Mouse (Mus musculus) myocyte (in vitro differentiated cells): ENCODE measurements around the gene Lsm2. TPM values are rescaled to one million over a fixed set of nuclear protein-coding genes. Genes with fewer than 3 reads are reported as not detected.

ENCODE experiments used
- H3K27me3 ChIP-seq: one replicate; pipeline ENCODE4 v1.6.1; 2011; ENCODE audit not compliant: control insufficient read depth, insufficient read depth, insufficient read length
- H3K36me3 ChIP-seq: one replicate; pipeline ENCODE4 v1.6.1; 2011; ENCODE audit not compliant: control insufficient read depth, insufficient read depth
- H3K4me2 ChIP-seq: one replicate; pipeline ENCODE4 v1.6.1; 2011; ENCODE audit warnings: low read depth, control low read depth
- H3K4me3 ChIP-seq: one replicate; pipeline ENCODE4 v1.5.1; 2011; ENCODE audit warnings: mild to moderate bottlenecking, control low read depth, moderate library complexity
- H3K79me2 ChIP-seq: one replicate; pipeline ENCODE4 v1.6.1; 2011; ENCODE audit not compliant: control insufficient read depth, insufficient read depth
- H3ac ChIP-seq: one replicate; pipeline ENCODE4 v1.6.1; 2011; ENCODE audit not compliant: control insufficient read depth, insufficient read length
- CEBPB ChIP-seq: IDR thresholded peaks from 2 replicates; pipeline ENCODE4 v1.6.1; 2011; ENCODE audit warnings: mild to moderate bottlenecking, moderate library complexity; ENCODE audit not compliant: poor library complexity, insufficient read depth, severe bottlenecking
- E2F4 ChIP-seq: IDR thresholded peaks from one replicate; pipeline ENCODE4 v1.6.1; 2011; ENCODE audit warnings: mild to moderate bottlenecking, control low read depth, moderate library complexity; ENCODE audit not compliant: insufficient read depth
- MAX ChIP-seq: IDR thresholded peaks from one replicate; pipeline ENCODE4 v1.6.1; 2011; ENCODE audit warnings: low read depth, mild to moderate bottlenecking, control low read depth
- MYOD1 ChIP-seq, 3 experiments: IDR thresholded peaks; one replicate each; pipeline ENCODE4 v1.6.1; 2011; ENCODE audit warnings: control low read depth in 2 of 3, low read depth in 2 of 3, mild to moderate bottlenecking in 2 of 3, moderate library complexity in 1 of 3; ENCODE audit not compliant: insufficient read length in 2 of 3, control insufficient read depth in 1 of 3
- MYOG ChIP-seq, 3 experiments: IDR thresholded peaks; one replicate each; pipeline ENCODE4 v1.6.1; 2011; ENCODE audit warnings: control low read depth in 2 of 3, low read depth in 2 of 3, mild to moderate bottlenecking in 2 of 3; ENCODE audit not compliant: insufficient read length in 2 of 3, control insufficient read depth in 1 of 3, insufficient read depth in 1 of 3
- POLR2A ChIP-seq: IDR thresholded peaks from one replicate; pipeline ENCODE4 v1.6.1; 2011; ENCODE audit warnings: low read depth, mild to moderate bottlenecking, control low read depth, moderate library complexity; ENCODE audit not compliant: insufficient read length
- POLR2AphosphoS2 ChIP-seq: IDR thresholded peaks from one replicate; pipeline ENCODE4 v1.6.1; 2011; ENCODE audit warnings: low read depth, control low read depth; ENCODE audit not compliant: insufficient read length
- REST ChIP-seq: IDR thresholded peaks from one replicate; pipeline ENCODE4 v1.6.1; 2011; ENCODE audit warnings: mild to moderate bottlenecking, control low read depth, moderate library complexity; ENCODE audit not compliant: insufficient read depth, insufficient read length
- SRF ChIP-seq: IDR thresholded peaks from one replicate; pipeline ENCODE4 v1.6.1; 2011; ENCODE audit warnings: low read depth; ENCODE audit not compliant: control insufficient read depth, insufficient read length
- TCF12 ChIP-seq: IDR thresholded peaks from one replicate; pipeline ENCODE4 v1.6.1; 2011; ENCODE audit warnings: mild to moderate bottlenecking, control low read depth; ENCODE audit not compliant: poor library complexity, insufficient read depth, severe bottlenecking
- TCF3 ChIP-seq: IDR thresholded peaks from one replicate; pipeline ENCODE4 v1.6.1; 2011; ENCODE audit warnings: low read depth, control low read depth; ENCODE audit not compliant: insufficient read length
- USF1 ChIP-seq: IDR thresholded peaks from one replicate; pipeline ENCODE4 v1.6.1; 2011; ENCODE audit warnings: low read depth, mild to moderate bottlenecking, control low read depth, moderate library complexity
- polyA plus RNA-seq: library from polyadenylated mRNA; unstranded; fragments of >200 nt; fragmentation: generic; extraction: Trizol; gene quantifications from one replicate; pipeline ENCODE4 v1.2.1, GENCODE M21; 2012; ENCODE audit warnings: missing spikeins

The Lsm2 gene
- polyA plus RNA-seq, 1 experiment = 52.3 TPM

- no peak for TF ChIP-seq TCF3
- peak; percentile 97 for TF ChIP-seq POLR2AphosphoS2
- TF ChIP-seq E2F4 = peak; percentile 22
- TF ChIP-seq POLR2A = peak; percentile 98
- peak; percentile 99 for TF ChIP-seq MAX
- TF ChIP-seq REST = no peak
- TF ChIP-seq TCF12 = no peak
- TF ChIP-seq USF1 = no peak
- H3ac ChIP-seq = peak overlapping the region; percentile 48
- peaks cover 18% of the 10 kb centered on the region for H3K79me2 ChIP-seq
- H3K27me3 ChIP-seq = no peaks in the 10 kb centered on the region
- peak overlapping the region; percentile 58 for H3K4me2 ChIP-seq
- H3K36me3 ChIP-seq = peaks cover 14% of the 10 kb centered on the region
- H3K4me3 ChIP-seq = peak overlapping the region; percentile 99
These were observed 29.2 kb upstream of the Lsm2 start for GRCm38 (mm10) chr17:34952378-34953040.

DNA sequence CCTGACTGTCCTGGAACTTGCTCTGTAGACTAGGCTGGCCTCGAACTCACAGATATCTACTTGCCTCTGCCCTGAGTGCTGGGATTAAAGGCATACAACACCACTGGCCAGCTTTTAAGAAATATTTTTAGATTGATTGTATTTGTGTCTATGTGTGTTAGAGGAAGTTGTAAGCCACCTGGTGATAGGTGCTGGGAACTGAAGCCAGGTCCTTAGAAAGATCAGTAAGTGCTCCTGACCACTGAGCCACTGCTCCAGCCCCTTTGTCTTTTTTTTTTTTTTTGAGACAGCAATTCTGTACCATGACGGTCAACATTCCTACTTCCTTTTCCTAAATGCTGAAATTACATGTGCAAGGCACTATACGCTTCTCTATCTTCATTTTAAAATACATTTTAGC lies 28.4 kb upstream of the Lsm2 start:
- Histone ChIP-seq H3K27me3 (no peaks in the 10 kb centered on the region), H3K4me2 (peak overlapping the region; percentile 58), H3K4me3 (peak overlapping the region; percentile 99), H3ac (no peak overlapping the region), H3K79me2 (peaks cover 18% of the 10 kb centered on the region), H3K36me3 (peaks cover 14% of the 10 kb centered on the region)
- TF ChIP-seq TCF12 (no peak), POLR2AphosphoS2 (no peak), USF1 (no peak), CEBPB (no peak), MAX (no peak), REST (no peak), MYOD1 (IDR thresholded peaks at IDR 0.05; ENCODE audit: control insufficient read depth in 1 of 3, insufficient read length in 2 of 3, low read depth in 2 of 3) (no peak), TCF3 (no peak)

DNA sequence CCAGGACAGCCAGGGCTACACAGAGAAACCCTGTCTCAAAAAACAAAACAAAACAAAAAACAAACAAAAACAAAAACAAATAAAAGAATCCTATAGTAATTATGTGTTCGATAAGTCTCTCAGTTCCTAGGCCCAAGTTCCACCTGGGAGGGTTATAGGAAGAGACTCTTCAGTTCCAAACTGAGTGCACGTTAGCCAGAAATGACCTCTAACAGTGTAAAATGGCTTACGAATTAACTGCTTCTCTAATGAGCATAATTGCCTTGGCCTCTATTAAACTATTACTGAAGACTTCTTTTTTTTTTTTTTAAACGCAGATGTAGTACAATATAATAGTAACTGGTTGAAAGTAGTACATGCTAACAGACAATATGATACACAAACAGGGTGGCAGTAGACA lies 27.8 kb upstream of the Lsm2 start:
- TF ChIP-seq REST (no peak), E2F4 (no peak), USF1 (no peak), TCF12 (no peak), POLR2AphosphoS2 (no peak), POLR2A (no peak), MAX (no peak), SRF (no peak), CEBPB (no peak), MYOG (IDR thresholded peaks at IDR 0.05; ENCODE audit: control insufficient read depth in 1 of 3, insufficient read depth in 1 of 3, insufficient read length in 2 of 3, low read depth in 2 of 3) (no peak), TCF3 (no peak), MYOD1 (IDR thresholded peaks at IDR 0.05; ENCODE audit: control insufficient read depth in 1 of 3, insufficient read length in 2 of 3, low read depth in 2 of 3) (no peak)
- Histone ChIP-seq H3K4me2 (no peak overlapping the region), H3K79me2 (peaks cover 18% of the 10 kb centered on the region), H3K27me3 (no peaks in the 10 kb centered on the region), H3K36me3 (peaks cover 14% of the 10 kb centered on the region), H3ac (no peak overlapping the region), H3K4me3 (no peak overlapping the region)

DNA sequence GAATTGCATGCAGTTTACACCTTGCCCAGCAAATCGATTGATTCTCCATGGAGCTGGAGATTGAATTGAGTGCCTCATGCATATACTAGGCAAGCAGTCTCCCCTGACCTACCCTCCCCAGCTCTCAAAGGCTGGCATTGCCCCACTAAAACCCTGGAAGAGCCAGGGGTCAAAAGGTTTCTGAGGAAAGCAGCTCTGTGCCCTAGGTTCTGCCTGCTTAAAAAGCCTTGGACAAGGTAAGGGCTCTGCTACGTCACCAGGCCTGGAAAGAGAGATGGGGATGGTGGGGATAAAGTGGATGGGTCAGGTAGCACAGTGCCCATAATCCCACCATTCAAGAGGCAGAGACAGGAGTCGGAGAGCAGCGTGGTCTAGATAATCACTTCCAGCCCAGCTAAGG lies 26.8 kb upstream of the Lsm2 start:
- Histone ChIP-seq H3K4me2 (no peak overlapping the region), H3K4me3 (no peak overlapping the region), H3K36me3 (peaks cover 12% of the 10 kb centered on the region), H3K27me3 (no peaks in the 10 kb centered on the region), H3K79me2 (peaks cover 18% of the 10 kb centered on the region), H3ac (no peak overlapping the region)
- no peak for TF ChIP-seq USF1
- TF ChIP-seq TCF12 = no peak
- no peak for TF ChIP-seq MAX
- TF ChIP-seq E2F4 = no peak
- TF ChIP-seq POLR2AphosphoS2 = no peak
- no peak for TF ChIP-seq MYOG (IDR thresholded peaks at IDR 0.05; ENCODE audit: control insufficient read depth in 1 of 3, insufficient read depth in 1 of 3, insufficient read length in 2 of 3, low read depth in 2 of 3)
- TF ChIP-seq CEBPB = no peak
- TF ChIP-seq MYOD1 (IDR thresholded peaks at IDR 0.05; ENCODE audit: control insufficient read depth in 1 of 3, insufficient read length in 2 of 3, low read depth in 2 of 3) = no peak
- no peak for TF ChIP-seq REST

GRCm38 (mm10) chr17:34955884-34956283 lies 25.8 kb upstream of the Lsm2 start:
- Histone ChIP-seq H3K36me3 (peaks cover 2% of the 10 kb centered on the region), H3K4me2 (no peak overlapping the region), H3K27me3 (no peaks in the 10 kb centered on the region), H3K4me3 (no peak overlapping the region), H3ac (no peak overlapping the region), H3K79me2 (peaks cover 14% of the 10 kb centered on the region)
- TF ChIP-seq MAX (no peak), MYOD1 (IDR thresholded peaks at IDR 0.05; ENCODE audit: control insufficient read depth in 1 of 3, insufficient read length in 2 of 3, low read depth in 2 of 3) (no peak), E2F4 (no peak), TCF12 (no peak), MYOG (IDR thresholded peaks at IDR 0.05; ENCODE audit: control insufficient read depth in 1 of 3, insufficient read depth in 1 of 3, insufficient read length in 2 of 3, low read depth in 2 of 3) (no peak), POLR2A (no peak), TCF3 (no peak), USF1 (no peak), REST (no peak), SRF (no peak), CEBPB (no peak), POLR2AphosphoS2 (no peak)
